Mouse (Mus musculus) bone marrow macrophage, adult 2 months (primary cell): ENCODE data around the gene Sprr3.

Source experiments
- CTCF ChIP-seq: IDR thresholded peaks from 2 replicates; pipeline ENCODE4 v1.5.1; 2012; ENCODE audit warnings: low read depth, mild to moderate bottlenecking, low read length, moderate library complexity
- POLR2A ChIP-seq: IDR thresholded peaks from 2 replicates; pipeline ENCODE4 v1.6.1; 2012; ENCODE audit warnings: mild to moderate bottlenecking, low read depth, low read length, borderline replicate concordance

DNA sequence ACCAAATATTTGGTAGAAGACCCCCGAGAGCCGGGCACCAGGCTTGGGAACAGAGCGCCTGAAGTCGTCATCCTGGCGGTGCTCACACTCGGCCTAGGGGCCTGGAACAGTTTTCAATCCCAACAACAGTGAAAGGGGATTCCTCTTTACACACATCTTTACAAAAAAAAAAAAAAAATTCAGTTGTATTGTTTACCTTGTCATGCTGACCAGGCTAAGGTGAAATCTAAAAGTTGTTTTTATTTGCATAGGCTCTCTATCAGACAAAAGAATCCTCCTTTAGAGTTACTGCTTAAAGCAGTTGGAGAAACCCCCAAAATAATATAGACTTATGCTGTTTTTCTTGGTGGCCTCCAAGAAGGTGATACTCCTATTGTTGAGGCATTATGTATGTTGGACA lies 29.2 kb downstream of the Sprr3 start, which contains the start of gene Gm9774:
- TF ChIP-seq CTCF, result no peak
- TF ChIP-seq POLR2A, result no peak
